Mouse (Mus musculus) neural tube, embryonic 11.5 days (tissue): ENCODE data around the gene Bcl3. TPM values are rescaled to one million over a fixed set of nuclear protein-coding genes. Genes with fewer than 3 reads are reported as not detected.

Experiments used
- ATAC-seq: fragments of 200-750 bp; cut with Nextera tagmentation; 2 replicates; pipeline ENCODE4 v1.8.0; 2017; ENCODE audit warnings: moderate number of reproducible peaks, mild to moderate bottlenecking, moderate TSS enrichment, moderate library complexity; ENCODE audit not compliant: insufficient read depth, low FRiP score, low TSS enrichment
- DNase-seq: peaks from one replicate; pipeline ENCODE4 v3.0.0-alpha.2; 2015; ENCODE audit warnings: low spot score
- H3K27ac ChIP-seq: fragments of 300-500 bp; sonication (generic); 2 replicates; pipeline ENCODE4 v1.5.1; 2014; ENCODE audit warnings: low read depth, mild to moderate bottlenecking, low read length
- H3K27me3 ChIP-seq: fragments of 300-500 bp; sonication (generic); 2 replicates; pipeline ENCODE4 v1.6.1; 2014; ENCODE audit warnings: mild to moderate bottlenecking, low read length, mixed read lengths; ENCODE audit not compliant: control insufficient read depth, insufficient read depth
- H3K36me3 ChIP-seq: fragments of 300-500 bp; sonication (generic); 2 replicates; pipeline ENCODE4 v1.6.1; 2014; ENCODE audit warnings: mild to moderate bottlenecking, low read length, moderate library complexity, mixed read lengths; ENCODE audit not compliant: control insufficient read depth, insufficient read depth
- H3K4me1 ChIP-seq: fragments of 300-500 bp; sonication (generic); 2 replicates; pipeline ENCODE4 v1.6.1; 2014; ENCODE audit warnings: low read length, mixed read lengths; ENCODE audit not compliant: control insufficient read depth, insufficient read depth
- H3K4me2 ChIP-seq: fragments of 300-500 bp; sonication (generic); 2 replicates; pipeline ENCODE4 v1.6.1; 2014; ENCODE audit warnings: low read depth, mild to moderate bottlenecking, moderate library complexity
- H3K4me3 ChIP-seq: fragments of 300-500 bp; sonication (generic); 2 replicates; pipeline ENCODE4 v1.5.1; 2014; ENCODE audit warnings: low read depth, low read length
- H3K9ac ChIP-seq: fragments of 300-500 bp; sonication (generic); 2 replicates; pipeline ENCODE4 v1.6.1; 2014; ENCODE audit warnings: mild to moderate bottlenecking, low read length
- H3K9me3 ChIP-seq: fragments of 300-500 bp; sonication (generic); 2 replicates; pipeline ENCODE4 v1.6.1; 2016; ENCODE audit warnings: low read length; ENCODE audit not compliant: control insufficient read depth
- WGBS: fragments of 180-500 bp; shearing (Covaris S2); extraction: QIAGEN DNeasy Blood & Tissue Kit; methylation state at CpG from one replicate; pipeline ENCODE4 v1.1.7; 2014; 5-methylcytosine and 5-hydroxymethylcytosine counted together
- polyA plus RNA-seq: library from polyadenylated mRNA; unstranded; fragments of >200 nt; fragmentation: Nextera tagmentation; extraction: Ambion mirVana; gene quantifications from 2 replicates; pipeline ENCODE4 v1.2.1, GENCODE M21; 2014

The Bcl3 gene
- polyA plus RNA-seq, 1 experiment from 2014 or later, result 1.2 TPM

DNA sequence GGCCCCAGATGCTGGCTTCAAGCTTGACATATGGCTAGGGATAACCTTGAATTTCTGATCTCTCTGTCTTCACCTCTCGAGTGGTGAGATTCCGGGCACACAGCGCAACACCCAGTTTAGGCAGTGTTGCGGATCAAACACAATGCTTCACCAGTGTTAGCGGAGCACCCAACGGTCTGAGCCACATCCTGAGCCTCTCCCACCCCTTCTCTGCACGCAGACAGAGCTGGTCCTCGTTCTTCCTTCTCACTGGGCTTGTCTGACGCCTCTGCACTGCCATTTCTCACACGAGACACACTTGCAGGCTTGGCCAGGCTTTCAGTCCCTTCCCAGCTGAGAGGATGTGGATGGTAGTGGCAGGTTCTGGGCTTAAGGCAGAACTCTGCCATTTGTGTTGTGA lies 37.2 kb upstream of the Bcl3 start:
- no peak overlapping the region for H3K27ac ChIP-seq
- DNase-seq (no peak), ATAC-seq (no peak)
- no peaks in the 10 kb centered on the region for H3K9me3 ChIP-seq
- H3K4me2 ChIP-seq, result no peak overlapping the region
- H3K4me1 ChIP-seq, result no peaks in the 10 kb centered on the region
- H3K9ac ChIP-seq, result no peak overlapping the region
- no peaks in the 10 kb centered on the region for H3K27me3 ChIP-seq
- H3K36me3 ChIP-seq, result no peaks in the 10 kb centered on the region
- WGBS, result 75% methylated on average over 10 of the region's 10 CpGs
- H3K4me3 ChIP-seq, result no peak overlapping the region

DNA sequence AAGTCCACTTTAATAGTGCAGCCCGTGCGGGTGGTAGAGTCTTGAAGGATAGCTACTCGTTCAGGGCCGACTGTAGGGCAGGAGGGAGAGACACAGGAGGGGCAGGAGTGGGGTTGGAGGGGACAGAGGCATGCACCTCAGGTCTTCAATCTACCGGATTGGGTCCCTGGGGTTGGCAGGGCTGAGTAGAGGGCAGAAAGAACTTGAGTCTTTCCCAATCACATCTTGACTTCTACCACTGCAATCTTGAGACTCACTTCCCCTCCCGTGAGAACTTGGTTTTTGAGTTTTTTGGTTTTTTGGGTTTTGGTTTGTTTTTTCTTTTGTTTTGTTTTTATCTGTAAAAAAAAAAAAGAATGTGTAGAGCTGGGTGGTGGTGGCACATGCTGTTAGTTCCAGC lies 33.7 kb upstream of the Bcl3 start:
- DNase-seq, result no peak

DNA sequence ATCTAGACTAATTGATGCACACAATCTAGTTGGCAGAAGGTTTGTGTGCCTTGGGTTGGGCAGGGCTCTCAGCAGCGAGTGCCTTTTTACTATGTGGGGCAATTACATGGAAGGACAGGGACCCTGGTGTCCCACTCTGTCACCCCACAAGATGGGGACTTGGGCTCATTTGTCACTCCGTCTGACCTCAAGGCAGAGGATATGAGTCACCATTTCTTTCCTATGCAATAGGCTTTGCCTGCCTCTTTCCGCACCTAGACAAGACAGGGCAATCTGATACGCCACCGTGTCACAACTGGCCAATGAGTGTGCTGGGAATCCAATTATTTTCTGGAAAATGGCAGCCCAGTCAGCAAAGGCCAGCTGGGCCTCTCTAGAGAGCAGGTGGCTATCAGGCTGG lies 33.1 kb upstream of the Bcl3 start:
- Histone ChIP-seq H3K4me3 (no peak overlapping the region), H3K27me3 (peaks cover 4% of the 10 kb centered on the region; the same call in 1 of the 2 replicates), H3K9me3 (no peaks in the 10 kb centered on the region), H3K27ac (no peak overlapping the region), H3K4me1 (no peaks in the 10 kb centered on the region), H3K9ac (no peak overlapping the region), H3K4me2 (no peak overlapping the region), H3K36me3 (no peaks in the 10 kb centered on the region)
- ATAC-seq (no peak), DNase-seq (no peak)
- WGBS, result 81% methylated on average over 5 of the region's 5 CpGs

More for the DNA sequence above, 33.7 kb upstream of the Bcl3 start:
- ATAC-seq, result no peak
- H3K9me3 ChIP-seq, result no peaks in the 10 kb centered on the region
- 90% methylated on average over 6 of the region's 6 CpGs for WGBS
- no peak overlapping the region for H3K9ac ChIP-seq
- H3K27ac ChIP-seq, result no peak overlapping the region
- H3K4me3 ChIP-seq, result no peak overlapping the region
- H3K27me3 ChIP-seq, result peaks cover 4% of the 10 kb centered on the region; the same call in 1 of the 2 replicates
- H3K36me3 ChIP-seq, result no peaks in the 10 kb centered on the region
- H3K4me2 ChIP-seq, result no peak overlapping the region
- H3K4me1 ChIP-seq, result no peaks in the 10 kb centered on the region

DNA sequence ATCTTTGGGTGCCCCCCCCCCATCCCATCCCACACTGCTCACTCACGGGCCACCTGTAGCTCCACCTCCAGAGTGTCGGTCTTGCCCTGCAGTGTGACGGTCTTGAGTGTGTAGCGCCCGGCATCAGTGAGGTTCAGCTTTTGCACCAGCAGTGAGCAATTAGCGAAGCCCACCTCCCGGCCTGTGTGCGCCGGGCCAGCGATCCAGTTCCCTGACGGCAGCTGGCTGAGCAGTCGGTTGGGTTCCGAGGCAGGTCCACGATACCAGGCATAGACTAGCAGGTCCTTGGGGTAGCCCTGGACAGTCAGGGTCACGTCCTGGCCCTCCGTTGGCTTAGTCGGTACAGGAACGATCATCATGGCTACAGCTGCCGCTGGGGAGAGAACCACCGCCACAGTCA lies 31.0 kb upstream of the Bcl3 start:
- no peaks in the 10 kb centered on the region for H3K9me3 ChIP-seq
- ATAC-seq, result no peak
- 93% methylated on average over 20 of the region's 20 CpGs for WGBS
- peaks cover 4% of the 10 kb centered on the region; the same call in 1 of the 2 replicates for H3K27me3 ChIP-seq
- H3K9ac ChIP-seq, result no peak overlapping the region
- no peak overlapping the region for H3K4me3 ChIP-seq
- H3K27ac ChIP-seq, result no peak overlapping the region
- H3K4me1 ChIP-seq, result no peaks in the 10 kb centered on the region
- no peak overlapping the region for H3K4me2 ChIP-seq
- H3K36me3 ChIP-seq, result no peaks in the 10 kb centered on the region
- no peak for DNase-seq

DNA sequence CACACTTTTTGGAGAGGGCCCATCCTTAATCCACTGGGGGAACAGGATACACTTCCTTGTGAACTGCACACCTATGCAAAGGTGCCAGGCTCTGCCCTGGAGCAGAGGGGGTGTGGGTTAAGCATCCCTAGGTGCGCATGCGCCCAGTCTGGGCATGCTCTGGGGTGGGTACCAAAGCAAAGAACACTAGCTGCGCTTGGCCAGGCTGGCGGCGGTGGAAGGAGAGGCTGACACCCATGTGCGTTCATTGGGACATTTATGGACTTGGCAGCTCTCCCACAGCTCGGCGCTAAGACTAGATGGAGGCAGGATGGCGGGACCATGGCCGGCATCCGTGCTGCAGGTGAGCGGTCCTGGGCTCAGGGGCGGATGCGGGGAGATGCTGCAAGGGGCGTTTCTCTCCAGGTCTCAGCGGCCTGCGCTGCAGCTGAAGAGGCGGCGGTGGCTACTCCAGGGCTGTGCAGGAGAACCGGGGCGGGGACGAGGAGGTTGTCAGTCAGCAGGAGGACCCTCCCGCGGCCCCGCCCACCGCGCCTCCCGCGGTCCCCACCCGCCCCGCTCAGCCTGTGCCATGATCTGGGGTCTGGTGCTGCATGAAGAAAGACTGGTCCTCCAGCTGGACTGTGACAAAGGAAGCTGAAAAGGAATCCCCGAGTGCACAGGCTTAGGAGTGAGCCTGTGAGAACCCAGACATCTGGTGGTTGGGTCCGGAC lies 29.4 kb upstream of the Bcl3 start, which contains the start of gene Gm19345:
Gene Gm19345 (plus strand): TSS at position 146 of the 713 bp plus-strand sequence.
- no peaks in the 10 kb centered on the region for H3K4me1 ChIP-seq
- H3K4me2 ChIP-seq, result peak within 1 kb of the TSS; percentile 23
- DNase-seq, result peak; percentile 47
- WGBS, result 5% methylated on average over 30 of the region's 33 CpGs
- ATAC-seq, result peak; percentile 53
- H3K27me3 ChIP-seq, result peaks cover 4% of the 10 kb centered on the region; the same call in 1 of the 2 replicates
- H3K27ac ChIP-seq, result no peak within 1 kb of the TSS
- no peak within 1 kb of the TSS for H3K4me3 ChIP-seq
- no peaks in the 10 kb centered on the region for H3K9me3 ChIP-seq
- no peaks in the 10 kb centered on the region for H3K36me3 ChIP-seq
- 0 out of 2 replicates have a peak within 1 kb of the TSS, but pooled peaks have one; percentile 26 for H3K9ac ChIP-seq

DNA sequence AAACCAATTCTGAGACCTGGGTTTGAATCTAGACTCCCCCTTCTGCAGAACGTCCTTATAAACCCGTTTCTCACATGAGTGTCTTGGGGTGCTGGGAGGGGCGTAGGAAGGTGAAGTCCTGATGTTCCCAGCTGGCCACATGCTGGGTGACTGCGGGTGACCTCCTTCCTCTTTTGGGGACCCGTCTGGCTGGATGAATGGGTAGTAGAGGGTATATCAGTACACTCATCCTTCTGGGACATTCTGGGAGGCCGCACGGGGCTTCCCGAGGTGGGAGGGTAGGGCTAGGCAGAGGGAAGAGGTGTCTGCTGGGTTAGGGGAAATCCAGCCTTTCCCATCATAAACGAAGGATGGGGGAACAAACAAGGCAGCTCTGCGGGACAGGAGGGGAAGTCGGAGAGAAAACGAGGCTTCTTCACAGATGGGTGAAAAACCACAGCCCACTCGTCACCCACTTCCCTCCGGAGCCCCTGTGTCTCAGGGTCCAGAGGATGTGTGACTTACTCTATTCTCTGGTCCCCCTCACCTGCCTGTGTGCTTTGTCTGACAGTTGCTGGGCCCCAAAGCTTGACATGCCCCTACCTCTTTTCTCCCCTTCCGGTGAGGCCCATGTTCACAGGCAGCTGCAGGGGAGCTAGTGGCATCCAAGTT lies 22.1 kb upstream of the Bcl3 start:
- Histone ChIP-seq H3K9ac (no peak overlapping the region), H3K9me3 (no peaks in the 10 kb centered on the region), H3K27ac (no peak overlapping the region), H3K27me3 (peaks cover 7% of the 10 kb centered on the region; the same call in 1 of the 2 replicates), H3K4me1 (no peaks in the 10 kb centered on the region), H3K4me3 (no peak overlapping the region), H3K4me2 (no peak overlapping the region), H3K36me3 (no peaks in the 10 kb centered on the region)
- 67% methylated on average over 15 of the region's 15 CpGs for WGBS
- DNase-seq (no peak), ATAC-seq (no peak)

DNA sequence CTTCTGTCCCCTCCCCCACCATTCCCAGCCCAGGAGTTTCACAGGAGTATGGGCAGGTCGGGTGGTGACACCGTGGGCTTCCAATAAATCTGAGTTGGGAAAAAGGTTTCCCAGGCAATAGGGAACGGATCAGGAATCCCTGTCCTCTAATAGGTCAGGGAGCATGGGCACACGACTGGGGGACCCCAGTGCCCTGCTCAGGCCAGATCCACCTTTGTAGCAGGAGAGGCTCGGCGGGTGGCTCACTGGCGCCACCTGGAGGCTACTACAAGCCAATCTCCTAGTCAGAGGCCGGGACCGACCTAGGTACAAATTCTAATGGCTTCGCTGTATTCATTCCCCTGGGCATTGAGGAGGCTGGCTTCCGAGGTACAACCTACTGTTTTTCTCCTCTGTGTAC lies 21.0 kb upstream of the Bcl3 start:
- Histone ChIP-seq H3K9ac (no peak overlapping the region), H3K4me1 (no peaks in the 10 kb centered on the region), H3K4me2 (no peak overlapping the region), H3K9me3 (no peaks in the 10 kb centered on the region), H3K4me3 (no peak overlapping the region), H3K27ac (no peak overlapping the region), H3K27me3 (peaks cover 7% of the 10 kb centered on the region; the same call in 1 of the 2 replicates), H3K36me3 (no peaks in the 10 kb centered on the region)
- WGBS, result 4% methylated on average over 11 of the region's 11 CpGs
- ATAC-seq (0 out of 2 replicates have a peak, but pooled peaks have one; percentile 60), DNase-seq (peak; percentile 77)

DNA sequence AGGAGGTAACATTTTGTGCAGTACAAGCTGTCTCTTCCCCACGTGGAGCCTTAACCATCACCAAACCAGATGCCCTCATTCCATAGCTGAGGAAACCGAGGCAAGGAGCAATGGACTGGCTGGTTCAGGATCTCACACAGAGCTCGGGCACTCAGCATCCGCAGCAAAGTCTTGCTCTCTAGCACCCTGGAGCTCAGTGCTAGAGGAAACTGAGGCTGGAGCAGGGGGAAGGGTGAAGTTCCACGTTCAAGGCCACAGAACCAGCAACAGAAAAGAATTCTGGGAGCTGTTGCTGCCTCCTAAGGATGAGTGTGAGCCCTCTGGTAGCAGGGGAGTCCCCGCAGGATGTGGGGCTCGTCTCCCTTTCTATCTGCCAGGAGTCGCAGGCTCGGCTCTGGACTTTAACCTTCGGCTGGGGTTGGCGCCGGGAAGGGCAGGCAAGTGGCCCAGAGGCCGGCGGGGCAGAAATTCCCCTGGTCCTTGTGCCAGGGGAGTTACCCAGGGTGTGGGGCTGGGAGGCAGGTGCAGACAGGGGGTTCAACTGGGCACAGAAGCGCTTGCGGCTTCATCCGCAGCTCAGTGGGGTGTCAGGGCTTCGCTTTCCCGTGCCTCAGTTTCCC lies 20.4 kb upstream of the Bcl3 start:
- H3K27me3 ChIP-seq, result peaks cover 7% of the 10 kb centered on the region; the same call in 1 of the 2 replicates
- no peak overlapping the region for H3K27ac ChIP-seq
- no peaks in the 10 kb centered on the region for H3K4me1 ChIP-seq
- no peaks in the 10 kb centered on the region for H3K36me3 ChIP-seq
- H3K9ac ChIP-seq, result no peak overlapping the region
- H3K9me3 ChIP-seq, result no peaks in the 10 kb centered on the region
- WGBS, result 36% methylated on average over 19 of the region's 19 CpGs
- H3K4me2 ChIP-seq, result no peak overlapping the region
- ATAC-seq (0 out of 2 replicates have a peak, but pooled peaks have one; percentile 16), DNase-seq (no peak)
- no peak overlapping the region for H3K4me3 ChIP-seq
